Mouse (Mus musculus): Measurements from ENCODE around the gene Rab3a.

DNA sequence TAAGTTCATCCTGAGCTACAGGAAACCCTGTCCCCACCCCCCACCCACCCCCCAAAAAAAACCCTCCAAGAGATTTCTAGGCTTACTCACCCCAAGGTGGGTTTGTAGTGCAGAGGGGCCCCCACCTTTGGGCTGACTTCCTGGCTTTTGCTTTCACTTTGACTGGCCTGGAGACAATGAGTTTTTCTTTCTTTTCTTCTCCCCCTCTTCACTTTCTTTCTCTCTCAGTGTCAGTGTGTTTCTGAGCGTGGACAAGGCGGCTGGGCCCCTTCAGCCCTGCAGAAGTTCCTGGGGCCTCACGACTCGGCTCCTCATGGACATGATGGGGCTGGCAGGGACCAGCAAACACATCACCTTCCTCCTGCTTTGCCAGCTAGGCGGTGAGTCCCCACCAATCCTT is 53.8 kb downstream of the Rab3a start, which contains the start of gene Il12rb1:
- TF ChIP-seq EP300 (IDR thresholded peaks at IDR 0.05; ENCODE audit: low read depth) (no peak), CTCF (IDR thresholded peaks at IDR 0.05; ENCODE audit: low read depth) (no peak)

Measured in liver, postnatal 0 days (tissue).